Mouse (Mus musculus): ENCODE measurements around the gene Plekhj1.
A peak's percentile ranks its signal among the peaks of the same experiment; 100 is the strongest.

The Plekhj1 gene

GRCm38 (mm10) chr10:80805925-80806324 is 7.5 kb upstream of the Plekhj1 start:
- DNase-seq (ENCODE audit: low spot score): peak; percentile 69

GRCm38 (mm10) chr10:80805322-80805721 is 6.9 kb upstream of the Plekhj1 start:
- DNase-seq (ENCODE audit: low spot score): no peak

- DNase-seq (ENCODE audit: low spot score): no peak
Observed at GRCm38 (mm10) chr10:80804916-80805315, 6.5 kb upstream of the Plekhj1 start, which contains the start of gene Amh. TSS of gene Amh (plus strand) at chr10:80805243.

GRCm38 (mm10) chr10:80804340-80804739 is 5.9 kb upstream of the Plekhj1 start:
- no peak for DNase-seq (ENCODE audit: low spot score)

- no peak for DNase-seq (ENCODE audit: low spot score)
Observed at GRCm38 (mm10) chr10:80802996-80803395, 4.6 kb upstream of the Plekhj1 start.

- no peak for DNase-seq (ENCODE audit: low spot score)
Observed at GRCm38 (mm10) chr10:80802204-80802912, 3.9 kb upstream of the Plekhj1 start.

GRCm38 (mm10) chr10:80799070-80799566 is 692 bp upstream of the Plekhj1 start:
- DNase-seq (ENCODE audit: low spot score): no peak

- no peak for DNase-seq (ENCODE audit: low spot score)
Observed at GRCm38 (mm10) chr10:80797186-80798149, 958 bp downstream of the Plekhj1 start.

- no peak for DNase-seq (ENCODE audit: low spot score)
Observed at GRCm38 (mm10) chr10:80796307-80796848, 2.0 kb downstream of the Plekhj1 start.

GRCm38 (mm10) chr10:80794750-80795149 is 3.7 kb downstream of the Plekhj1 start:
- DNase-seq (ENCODE audit: low spot score): no peak

- DNase-seq (ENCODE audit: low spot score): no peak
Observed at GRCm38 (mm10) chr10:80793803-80794202, 4.6 kb downstream of the Plekhj1 start.

- DNase-seq (ENCODE audit: low spot score): no peak
Observed at GRCm38 (mm10) chr10:80793033-80793784, 5.2 kb downstream of the Plekhj1 start.

GRCm38 (mm10) chr10:80792175-80793032 is 6.0 kb downstream of the Plekhj1 start:
- no peak for DNase-seq (ENCODE audit: low spot score)

- no peak for DNase-seq (ENCODE audit: low spot score)
Observed at GRCm38 (mm10) chr10:80791476-80792174, 6.8 kb downstream of the Plekhj1 start.

- DNase-seq (ENCODE audit: low spot score): no peak
Observed at GRCm38 (mm10) chr10:80790761-80791404, 7.5 kb downstream of the Plekhj1 start.

GRCm38 (mm10) chr10:80787517-80787916 is 10.9 kb downstream of the Plekhj1 start:
- no peak for DNase-seq (ENCODE audit: low spot score)

GRCm38 (mm10) chr10:80785963-80786362 is 12.5 kb downstream of the Plekhj1 start:
- DNase-seq (ENCODE audit: low spot score): no peak

GRCm38 (mm10) chr10:80784871-80785270 is 13.6 kb downstream of the Plekhj1 start:
- DNase-seq (ENCODE audit: low spot score): no peak

- DNase-seq (ENCODE audit: low spot score): no peak
Observed at GRCm38 (mm10) chr10:80784302-80784701, 14.1 kb downstream of the Plekhj1 start.

- no peak for DNase-seq (ENCODE audit: low spot score)
Observed at GRCm38 (mm10) chr10:80779565-80779964, 18.9 kb downstream of the Plekhj1 start.

All from yolk sac, embryonic 10.5 days (tissue).